Mouse (Mus musculus): ENCODE results near the gene Rab11fip5.

Gene Rab11fip5

DNA sequence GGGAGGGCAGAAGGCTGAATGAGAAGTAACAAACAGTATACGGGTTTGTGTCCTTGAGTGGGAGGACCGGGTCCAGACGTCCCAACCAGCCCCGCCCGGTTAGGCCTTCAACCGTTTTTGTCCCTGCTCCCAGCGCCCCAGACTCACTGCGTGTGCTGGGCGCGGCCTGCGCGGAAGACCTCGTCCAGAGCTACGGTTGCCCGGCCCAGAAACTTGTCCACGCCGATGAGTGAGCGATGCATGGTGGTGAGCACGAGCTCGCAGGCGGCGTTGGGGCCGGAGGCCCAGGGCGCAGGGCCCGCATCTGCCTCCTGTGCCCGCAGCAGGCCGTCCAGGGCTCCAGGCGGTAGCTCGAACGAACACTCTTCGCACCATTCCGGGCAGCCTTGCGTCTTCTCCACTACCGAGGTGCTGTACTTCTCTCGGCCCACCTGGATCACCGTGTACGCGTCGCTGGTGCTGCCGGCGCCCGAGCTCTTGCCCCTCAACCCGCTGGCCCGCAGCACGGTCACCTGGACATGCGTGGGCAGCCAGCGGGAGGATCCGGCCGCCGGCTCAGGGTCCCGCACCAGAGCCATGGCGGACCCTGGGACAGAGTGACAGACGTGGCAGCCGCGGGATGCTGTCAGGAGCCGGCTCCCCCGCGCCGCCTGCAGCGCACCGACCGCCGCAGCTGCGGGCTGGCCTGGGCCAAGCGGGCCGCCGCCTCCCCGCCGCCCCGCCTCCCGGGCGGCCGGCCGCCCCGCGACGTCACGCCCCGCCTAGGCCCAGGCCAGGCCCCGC is at the start of gene Rab11fip5:
Rab11fip5 (minus strand) TSS at position 684 of the 783 bp plus-strand sequence.
- peak; percentile 32 for DNase-seq (ENCODE audit: low spot score)

DNA sequence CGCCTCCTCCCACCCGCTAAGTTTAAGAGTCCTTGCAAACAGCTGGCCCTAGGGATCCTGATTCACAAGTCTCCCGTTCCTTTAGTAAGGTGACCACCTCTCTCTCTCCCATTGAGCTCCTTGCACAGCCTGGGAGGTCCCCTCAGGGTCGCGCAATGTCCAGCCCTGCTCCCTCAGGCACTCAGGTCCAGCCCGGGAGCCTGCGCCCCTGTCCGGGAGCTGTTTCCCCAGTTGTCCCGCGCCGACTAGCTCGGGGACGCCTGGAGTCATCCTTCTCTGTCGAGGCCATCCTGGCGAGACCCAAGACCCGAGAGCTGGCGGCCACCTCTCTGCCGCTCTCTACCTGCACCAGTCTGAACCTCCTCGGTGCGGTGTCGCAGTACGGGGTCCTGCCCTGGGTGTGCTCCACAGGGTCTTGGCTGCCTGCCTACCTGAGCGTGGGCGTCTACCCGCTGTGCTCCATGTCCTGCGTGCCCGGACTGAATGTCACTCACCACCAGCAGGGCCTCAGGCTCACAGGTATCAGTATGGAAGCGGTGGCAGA is 49.5 kb upstream of the Rab11fip5 start, which contains the start of gene Noto:
Noto (plus strand) TSS at position 51 of the 544 bp plus-strand sequence.
- peak; percentile 18 for DNase-seq (ENCODE audit: low spot score)

DNA sequence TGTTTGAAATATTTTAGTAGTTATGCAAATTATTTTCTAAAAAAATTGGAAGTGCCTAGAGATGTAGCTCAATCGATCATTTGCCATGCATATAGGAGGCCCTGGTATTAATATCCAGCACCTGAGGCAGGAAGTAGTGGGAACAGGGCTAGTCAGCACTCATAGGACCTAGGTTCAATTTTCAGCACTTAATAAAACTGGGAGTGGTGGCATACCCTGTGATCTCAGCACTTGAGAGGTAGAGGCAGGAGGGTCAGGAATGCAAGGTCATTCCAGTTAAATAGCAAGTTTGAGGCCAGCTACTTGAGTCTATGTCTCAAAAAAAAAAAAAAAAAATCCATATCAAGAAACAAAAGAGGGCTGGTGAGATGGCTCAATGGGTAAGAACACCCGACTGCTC is 44.7 kb upstream of the Rab11fip5 start:
- no peak for DNase-seq (ENCODE audit: low spot score)

GRCm38 (mm10) chr6:85415829-85416228 is 41.4 kb upstream of the Rab11fip5 start:
- DNase-seq (ENCODE audit: low spot score) = no peak

DNA sequence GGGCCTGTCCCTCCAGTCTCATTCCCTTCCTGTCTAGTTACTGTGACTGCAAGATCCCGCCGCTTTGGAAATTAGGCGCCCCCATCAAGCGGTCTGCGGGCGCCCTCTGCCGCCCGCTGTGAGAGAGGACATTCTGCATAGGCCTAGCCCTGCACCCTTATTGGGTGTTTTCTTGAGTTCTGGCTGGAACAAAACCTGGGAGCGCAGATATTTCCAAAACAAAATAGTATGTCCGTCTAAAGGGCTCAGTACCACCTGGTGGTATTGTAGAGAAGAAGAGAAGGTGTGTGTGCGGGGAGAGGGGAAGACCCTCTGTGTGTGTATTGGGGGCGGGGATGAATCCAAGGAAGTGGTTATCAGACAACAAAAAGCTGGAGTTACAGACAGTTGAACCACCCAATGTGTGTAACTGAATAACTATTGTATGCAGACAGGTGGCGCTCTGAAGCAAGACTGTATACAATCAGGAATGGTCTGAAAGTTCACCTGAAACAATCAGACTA is 36.4 kb upstream of the Rab11fip5 start:
- peak; percentile 67 for DNase-seq (ENCODE audit: low spot score)

DNA sequence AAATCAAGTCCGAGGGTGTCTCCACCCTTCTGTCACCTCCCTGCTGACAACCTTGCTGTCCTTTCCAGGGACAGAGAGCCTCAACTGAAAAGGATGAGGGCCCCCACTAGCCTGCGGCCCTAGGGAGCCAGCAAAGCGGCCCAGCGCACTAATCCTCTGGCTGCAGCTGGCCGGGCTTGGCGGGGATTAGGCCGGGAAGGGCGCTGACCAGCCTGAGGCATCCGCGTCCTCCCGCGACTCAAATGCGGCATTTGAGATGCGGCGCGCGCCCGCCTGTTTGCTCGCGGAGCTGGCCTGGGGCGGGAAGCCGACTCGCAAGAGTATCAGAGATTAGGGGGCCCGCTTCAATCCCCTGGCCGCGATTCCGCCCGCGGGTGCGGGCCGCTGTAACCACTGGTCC is 34.6 kb upstream of the Rab11fip5 start:
- DNase-seq (ENCODE audit: low spot score) = peak; percentile 67

GRCm38 (mm10) chr6:85403039-85403438 is 28.6 kb upstream of the Rab11fip5 start:
- DNase-seq (ENCODE audit: low spot score) = no peak

DNA sequence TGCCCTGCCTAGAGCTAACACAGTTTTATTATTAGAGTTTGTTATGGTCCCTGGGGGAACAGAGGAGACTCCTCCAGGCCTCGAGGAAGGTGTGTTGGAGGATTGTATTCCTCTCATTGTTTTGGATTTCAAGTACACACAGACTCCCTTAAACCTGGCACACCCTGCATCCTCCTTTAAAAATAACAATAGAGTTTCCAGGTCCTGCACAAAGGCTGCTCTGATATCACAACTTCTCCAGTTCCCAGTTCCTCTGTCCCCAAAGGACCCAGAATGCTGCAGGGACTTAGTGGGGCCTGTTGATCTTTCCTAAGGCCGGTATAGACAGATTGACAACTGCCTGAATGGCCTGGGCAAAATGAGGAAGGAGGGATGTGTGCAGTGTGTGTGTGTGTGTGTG is 28.2 kb upstream of the Rab11fip5 start:
- DNase-seq (ENCODE audit: low spot score) = no peak

GRCm38 (mm10) chr6:85399715-85400114 is 25.3 kb upstream of the Rab11fip5 start:
- no peak for DNase-seq (ENCODE audit: low spot score)

DNA sequence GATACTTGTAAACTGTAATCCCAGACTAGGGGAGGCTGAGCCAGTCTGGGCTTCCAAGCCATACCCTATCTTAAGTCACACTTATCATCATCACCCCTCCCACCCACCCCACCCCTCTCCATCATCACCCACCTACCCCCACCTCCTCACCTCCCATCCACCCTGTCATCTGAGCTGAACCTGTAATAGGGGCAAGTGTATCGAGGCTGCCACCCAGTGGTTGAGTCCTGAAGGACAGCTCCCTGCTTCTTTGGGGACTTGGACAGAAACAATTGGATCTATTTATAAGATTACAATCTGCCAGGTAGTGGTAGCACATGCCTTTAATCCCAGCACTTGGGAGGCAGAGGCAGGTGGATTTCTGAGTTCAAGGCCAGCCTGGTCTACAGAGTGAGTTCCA is 22.7 kb upstream of the Rab11fip5 start:
- DNase-seq (ENCODE audit: low spot score) = peak; percentile 47

GRCm38 (mm10) chr6:85395360-85395759 is 20.9 kb upstream of the Rab11fip5 start:
- DNase-seq (ENCODE audit: low spot score) = no peak

DNA sequence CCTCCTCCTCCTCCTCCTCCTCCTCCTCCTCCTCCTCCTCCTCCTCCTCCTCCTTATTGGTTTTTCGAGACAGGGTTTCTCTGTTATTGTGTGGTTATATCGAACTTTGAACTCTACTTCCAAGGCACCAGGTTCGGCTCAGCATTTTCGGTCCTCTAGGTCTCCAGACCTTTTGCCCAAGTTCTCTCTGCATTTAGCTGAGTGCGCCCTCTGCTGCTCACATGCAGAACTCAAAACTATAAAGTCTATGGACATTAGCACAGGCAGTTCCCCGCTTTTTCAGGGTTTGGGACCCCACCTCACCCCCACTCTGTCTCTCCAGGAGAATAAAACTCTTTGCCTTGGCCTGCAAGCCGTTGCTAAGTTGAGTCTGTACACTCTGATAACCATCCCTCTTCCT is 17.4 kb upstream of the Rab11fip5 start:
- peak; percentile 83 for DNase-seq (ENCODE audit: low spot score)

- DNase-seq (ENCODE audit: low spot score) = no peak
Measured at GRCm38 (mm10) chr6:85388608-85389007, 14.2 kb upstream of the Rab11fip5 start.

GRCm38 (mm10) chr6:85382791-85383190 is 8.4 kb upstream of the Rab11fip5 start:
- DNase-seq (ENCODE audit: low spot score) = no peak

DNA sequence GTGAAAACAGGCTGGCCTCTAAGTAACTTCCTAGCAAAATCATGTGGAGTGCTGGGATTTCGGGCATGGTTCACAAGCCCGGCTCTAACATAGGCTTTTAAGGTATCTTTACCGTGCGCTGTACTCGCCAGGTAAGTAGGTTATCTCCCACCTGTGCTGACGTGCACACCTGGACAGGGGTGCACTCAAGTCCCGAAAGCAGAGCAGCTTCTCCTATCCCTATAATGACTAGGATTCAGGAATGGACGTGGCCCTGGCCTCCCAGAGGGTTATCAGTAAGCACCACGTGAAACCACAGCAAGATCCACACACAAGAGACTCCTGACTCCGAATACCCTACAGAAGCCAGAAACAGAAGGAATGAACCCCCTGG is 7.2 kb upstream of the Rab11fip5 start:
- no peak for DNase-seq (ENCODE audit: low spot score)

DNA sequence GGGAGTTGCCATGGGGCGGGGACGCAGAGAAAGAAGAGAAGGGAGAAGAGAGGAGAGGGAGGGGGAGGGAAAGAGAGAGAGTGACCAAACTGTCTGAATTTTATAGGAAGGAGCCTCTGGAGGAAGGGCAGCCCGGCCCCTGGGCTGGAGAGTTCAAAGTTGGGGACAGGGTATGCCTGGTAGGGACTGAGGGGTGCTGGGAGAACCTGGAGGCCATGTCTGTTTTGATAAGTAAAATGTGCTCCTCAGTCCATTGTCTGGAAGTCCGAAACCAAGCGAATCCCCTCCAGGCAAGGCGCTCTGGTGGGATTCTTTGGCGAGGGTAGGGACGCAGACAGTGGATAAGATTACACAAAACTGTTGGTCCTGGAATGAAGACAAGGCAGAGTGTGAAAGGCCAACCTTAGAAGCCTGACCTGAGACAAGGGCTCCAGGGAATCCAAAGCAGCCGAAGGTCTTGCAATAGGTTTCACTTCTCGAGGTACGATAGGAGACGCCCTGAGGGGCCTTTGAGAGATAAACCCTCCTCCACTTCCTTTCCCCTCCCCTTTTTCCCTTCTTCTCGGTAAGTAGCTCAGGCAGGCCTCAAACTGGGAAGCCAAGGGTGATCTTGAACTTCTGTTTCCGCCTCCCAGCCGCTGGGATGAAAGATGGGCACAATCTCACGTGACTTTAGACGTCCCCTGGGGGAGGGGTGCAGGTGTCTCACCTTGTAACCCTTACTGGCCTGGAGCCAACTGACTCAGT is 6.6 kb upstream of the Rab11fip5 start:
- DNase-seq (ENCODE audit: low spot score) = peak; percentile 9

DNA sequence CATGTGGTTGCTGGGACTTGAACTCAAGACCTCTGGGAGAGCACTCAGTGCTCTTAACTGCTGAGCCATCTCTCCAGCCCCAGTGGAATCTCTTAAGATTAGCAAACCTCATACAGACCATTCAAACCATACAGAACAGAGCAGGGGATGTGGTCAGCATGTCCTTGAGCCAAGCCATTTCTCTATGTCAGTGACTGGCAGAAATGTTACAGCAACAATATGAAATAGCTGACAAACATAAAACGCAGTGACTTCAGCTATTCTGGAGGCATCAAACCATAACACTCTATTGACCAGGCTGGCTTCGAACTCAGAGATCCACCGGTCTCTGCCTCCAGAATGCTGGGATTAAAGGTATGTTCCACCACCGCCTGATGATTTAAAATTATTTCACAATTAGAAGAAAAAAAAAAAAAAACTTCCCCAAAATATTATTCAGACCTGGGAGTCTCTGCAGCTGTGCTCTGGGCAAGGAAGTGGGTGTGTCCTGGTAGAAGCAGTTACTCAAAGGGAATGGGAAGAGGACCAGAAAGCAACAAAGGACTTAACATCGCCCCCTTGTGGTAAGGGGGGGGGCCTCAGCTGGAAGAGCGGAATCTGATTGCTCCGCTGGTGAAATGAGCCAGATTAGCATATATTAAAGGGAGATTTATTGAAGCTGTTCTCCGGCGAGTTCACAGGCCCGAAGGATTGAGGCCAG is 5.9 kb upstream of the Rab11fip5 start:
- peak; percentile 92 for DNase-seq (ENCODE audit: low spot score)

GRCm38 (mm10) chr6:85378629-85379028 is 4.2 kb upstream of the Rab11fip5 start:
- no peak for DNase-seq (ENCODE audit: low spot score)

- no peak for DNase-seq (ENCODE audit: low spot score)
Measured at GRCm38 (mm10) chr6:85377876-85378275, 3.4 kb upstream of the Rab11fip5 start.

- DNase-seq (ENCODE audit: low spot score) = no peak
Measured at GRCm38 (mm10) chr6:85377066-85377734, 2.8 kb upstream of the Rab11fip5 start.

DNA sequence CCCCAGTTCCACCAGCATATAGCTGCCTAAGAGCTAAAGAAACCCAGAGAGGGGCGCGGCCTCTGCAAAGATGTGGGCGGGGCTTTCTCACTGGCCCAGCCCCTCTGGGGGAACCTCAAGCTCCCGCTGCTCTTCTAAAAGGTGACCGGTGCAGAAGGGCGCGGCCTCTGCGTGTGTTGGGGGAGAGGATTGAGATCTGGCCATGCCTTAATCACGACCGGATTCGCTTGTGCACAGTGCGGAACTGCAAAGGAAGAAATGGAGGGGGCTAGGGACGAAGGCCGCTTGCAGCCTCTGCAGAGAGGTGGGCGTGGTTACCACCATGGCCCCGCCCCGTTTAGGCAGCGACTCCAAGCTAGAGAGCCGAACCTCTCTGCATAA is 290 bp upstream of the Rab11fip5 start:
- peak; percentile 95 for DNase-seq (ENCODE audit: low spot score)

Measured in embryo, embryonic 10 days (tissue).